Mouse (Mus musculus): Measurements from ENCODE around the gene Plbd1.
A peak's percentile ranks its signal among the peaks of the same experiment; 100 is the strongest.

DNA sequence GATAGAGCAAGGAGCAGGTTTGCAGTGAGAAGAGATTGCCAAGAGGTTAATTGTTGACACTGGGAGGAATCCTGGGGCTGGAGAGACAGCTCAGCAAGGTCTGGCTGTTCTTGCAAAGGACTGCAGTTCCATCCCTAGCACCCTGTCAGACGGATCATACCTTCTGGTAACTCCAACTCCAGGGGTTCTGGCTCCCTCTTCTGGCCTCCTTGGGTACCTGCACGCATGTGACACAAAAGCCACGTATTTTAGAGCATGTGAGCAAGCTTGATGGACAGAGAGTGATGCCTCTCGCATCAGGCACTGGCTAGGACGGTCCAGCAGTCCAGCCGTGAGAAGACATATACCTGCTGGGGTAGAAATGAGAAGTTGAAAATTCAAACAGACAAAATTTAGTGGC is 29.6 kb upstream of the Plbd1 start:
- TF ChIP-seq CTCF (conservative IDR thresholded peaks at IDR 0.05; ENCODE audit: insufficient read depth, insufficient read length, low read depth, low read length): peak; percentile 30; the same call in 1 of the 2 replicates
- TF ChIP-seq POLR2A (IDR thresholded peaks at IDR 0.05; ENCODE audit: low read depth, low read length): no peak

Measured in kidney, adult 2 months (tissue).